Comparison of ENCODE assay signal across 8 mouse cellular contexts in genomic region chr5:112237439-112237838, GRCm38 (mm10). TPM values are rescaled to one million over a fixed set of nuclear protein-coding genes. Genes with fewer than 3 reads are reported as not detected.
A peak's percentile ranks its signal among the peaks of the same experiment; 100 is the strongest.
DNase-seq lines count a peak whose midpoint lies in the region; ATAC-seq and TF ChIP-seq lines count a peak whose summit lies in the region.
"Had no signal": no experiment of that assay in that cellular context is flagged by ENCODE, and none has a peak within 500 bp of the region (broad histone marks: within the 10 kb centered on the region; RNA-seq: fewer than 3 reads in every experiment).

No protein-coding gene starts in this region.

- H3K9me3 ChIP-seq in embryonic facial prominence, embryonic 14.5 days (ENCODE audit: control insufficient read depth, low read length), result no peaks in the 10 kb centered on the region
- H3K9me3 ChIP-seq in intestine, postnatal 0 days (ENCODE audit: control insufficient read depth), result no peaks in the 10 kb centered on the region

- TF ChIP-seq CTCF in intestine, postnatal 0 days (IDR thresholded peaks at IDR 0.05; ENCODE audit: low read depth), result 0 out of 2 replicates have a peak, but pooled peaks have one; percentile 9

- H3K4me3 ChIP-seq in embryonic facial prominence, embryonic 14.5 days (ENCODE audit: low read depth, low read length), result no peak overlapping the region
- H3K4me3 ChIP-seq in intestine, postnatal 0 days (ENCODE audit: low read depth, low read length), result no peak overlapping the region

- H3K9ac ChIP-seq in embryonic facial prominence, embryonic 14.5 days (ENCODE audit: low read depth, low read length), result no peak overlapping the region; the same call in 1 of the 2 replicates
- H3K9ac ChIP-seq in intestine, postnatal 0 days (ENCODE audit: low read depth, low read length), result no peak overlapping the region

- no peaks in the 10 kb centered on the region for H3K36me3 ChIP-seq in embryonic facial prominence, embryonic 14.5 days (ENCODE audit: control insufficient read depth, insufficient read depth, low read length)
- no peaks in the 10 kb centered on the region for H3K36me3 ChIP-seq in intestine, postnatal 0 days (ENCODE audit: control insufficient read depth, insufficient read depth)

- peak overlapping the region; percentile 28 for H3K4me2 ChIP-seq in embryonic facial prominence, embryonic 14.5 days (ENCODE audit: low read depth, low read length)
- peak overlapping the region; percentile 4; the same call in 1 of the 2 replicates for H3K4me2 ChIP-seq in intestine, postnatal 0 days (replicated peaks; ENCODE audit: low read depth)

- peak; percentile 84 for ATAC-seq in embryonic facial prominence, embryonic 14.5 days (ENCODE audit: low read depth)
- ATAC-seq in intestine, postnatal 0 days, result peak; percentile 80

- no peaks in the 10 kb centered on the region for H3K4me1 ChIP-seq in embryonic facial prominence, embryonic 14.5 days (ENCODE audit: control insufficient read depth, insufficient read depth, low read length)
- no peaks in the 10 kb centered on the region for H3K4me1 ChIP-seq in intestine, postnatal 0 days (replicated peaks; ENCODE audit: control insufficient read depth, insufficient read depth, low read length)

- H3K27me3 ChIP-seq in embryonic facial prominence, embryonic 14.5 days (replicated peaks; ENCODE audit: control insufficient read depth, insufficient read depth, low read length), result peaks cover 14% of the 10 kb centered on the region; the same call in 1 of the 2 replicates
- no peaks in the 10 kb centered on the region for H3K27me3 ChIP-seq in intestine, postnatal 0 days (replicated peaks; ENCODE audit: control insufficient read depth, insufficient read depth, low read length)

- no peak overlapping the region; the same call in 1 of the 2 replicates for H3K27ac ChIP-seq in embryonic facial prominence, embryonic 14.5 days (replicated peaks; ENCODE audit: low read depth, low read length)
- no peak overlapping the region for H3K27ac ChIP-seq in intestine, postnatal 0 days (ENCODE audit: low read depth, low read length)
- H3K27ac ChIP-seq: kidney, postnatal 0 days had no signal

- DNase-seq in embryo, embryonic 10 days (ENCODE audit: low spot score), result peak; percentile 87
- DNase-seq in embryonic facial prominence, embryonic 14.5 days (ENCODE audit: low spot score), result peak; percentile 77
- DNase-seq in retina, embryonic 14.5 days (ENCODE audit: low spot score), result peak; percentile 91
- DNase-seq in heart, postnatal 4 days, result no peak
- no peak for DNase-seq in adrenal gland, postnatal 36 days
- DNase-seq in ovary, postnatal 14 days (ENCODE audit: low spot score), result no peak

- 5% methylated on average over 16 of the region's 16 CpGs for WGBS in embryonic facial prominence, embryonic 14.5 days
- WGBS in intestine, postnatal 0 days, result 6% methylated on average over 16 of the region's 16 CpGs

RNA-seq across cellular contexts. Expression of gene Cryba4, which starts 14.9 kb away (rescaled TPM):
- polyA plus RNA-seq in embryonic facial prominence, embryonic 14.5 days (2014; fragmentation: Nextera tagmentation; extraction: Ambion mirVana), result 2.7 and 2.8 TPM in 2 replicates
- polyA plus RNA-seq in intestine, postnatal 0 days (2015; fragmentation: Nextera tagmentation; extraction: Ambion mirVana), result 1.1 and 1.3 TPM in 2 replicates
- total RNA-seq in heart, postnatal 4 days (2021), result 1 to 10 TPM; 1.7 to 2.3 TPM
- 10 to 100 TPM; 55.5 to 60.8 TPM for total RNA-seq in adrenal gland, postnatal 36 days (2021)

RNA-seq across cellular contexts. Expression of gene Crybb1, which starts 18.2 kb away (rescaled TPM):
- polyA plus RNA-seq in embryonic facial prominence, embryonic 14.5 days (2014; fragmentation: Nextera tagmentation; extraction: Ambion mirVana), result 1.8 and 3.2 TPM in 2 replicates
- polyA plus RNA-seq in intestine, postnatal 0 days (2015; fragmentation: Nextera tagmentation; extraction: Ambion mirVana), result 0.22 and 0.34 TPM in 2 replicates
- total RNA-seq in heart, postnatal 4 days (2021), result not detected
- total RNA-seq in adrenal gland, postnatal 36 days (2021), result 1 to 10 TPM; 3.4 to 3.9 TPM

RNA-seq across cellular contexts. Expression of gene Tpst2, which starts 39.1 kb away (rescaled TPM):
- polyA plus RNA-seq in embryonic facial prominence, embryonic 14.5 days (2014; fragmentation: Nextera tagmentation; extraction: Ambion mirVana), result 46.9 and 50.6 TPM in 2 replicates
- 45.3 and 48.4 TPM in 2 replicates for polyA plus RNA-seq in intestine, postnatal 0 days (2015; fragmentation: Nextera tagmentation; extraction: Ambion mirVana)
- total RNA-seq in heart, postnatal 4 days (2021), result 10 to 100 TPM; 44.4 to 45.6 TPM
- total RNA-seq in adrenal gland, postnatal 36 days (2021), result 100 to 1,000 TPM; 198 to 275 TPM

Comparison
In these comparisons a context has a peak if more than half of its experiments do, and no peak if none do; other contexts are left out.
1. DNase-seq: peak in embryo, embryonic 10 days (single experiment), embryonic facial prominence, embryonic 14.5 days (single experiment) and retina, embryonic 14.5 days (single experiment); none in heart, postnatal 4 days (single experiment), adrenal gland, postnatal 36 days (0 of 2) and ovary, postnatal 14 days (single experiment).
2. RNA of gene Cryba4, which starts 14.9 kb away (total RNA-seq): 55.5 to 60.8 TPM in adrenal gland, postnatal 36 days; 1.7 to 2.3 TPM in heart, postnatal 4 days; every median in the first group is over 10 times any median in the second.
3. RNA of gene Crybb1, which starts 18.2 kb away (total RNA-seq): 3.4 to 3.9 TPM in adrenal gland, postnatal 36 days; not detected in heart, postnatal 4 days; every median in the first group is over 4 times any median in the second.
4. RNA of gene Tpst2, which starts 39.1 kb away (total RNA-seq): 198 to 275 TPM in adrenal gland, postnatal 36 days; 44.4 to 45.6 TPM in heart, postnatal 4 days; every median in the first group is over 4 times any median in the second.